Mouse (Mus musculus): ENCODE data around the gene Desi2. TPM values are rescaled to one million over a fixed set of nuclear protein-coding genes. Genes with fewer than 3 reads are reported as not detected.
"Not testable (repeated sequence)": the region's sequence is repeated elsewhere in the genome, so short reads cannot be mapped to it uniquely, and the experiment has no call there.

Desi2 gene
- polyA plus RNA-seq, 1 experiment from 2014 or later: 25.2 TPM

GRCm38 (mm10) chr1:178219166-178220077 lies 32.2 kb downstream of the Desi2 start:
- H3K9ac ChIP-seq: no peak overlapping the region
- ATAC-seq (ENCODE audit: insufficient read depth, low FRiP score, low read depth): no peak
- WGBS: 70% methylated on average over 5 of the region's 5 CpGs
- no peaks in the 10 kb centered on the region for H3K36me3 ChIP-seq
- H3K4me1 ChIP-seq: no peaks in the 10 kb centered on the region
- no peak overlapping the region for H3K4me2 ChIP-seq
- H3K4me3 ChIP-seq (replicated peaks): no peak overlapping the region
- no peaks in the 10 kb centered on the region for H3K27me3 ChIP-seq (replicated peaks)
- no peaks in the 10 kb centered on the region for H3K9me3 ChIP-seq
- no peak overlapping the region; the same call in 1 of the 2 replicates for H3K27ac ChIP-seq

- WGBS: 92% methylated on average over 4 of the region's 4 CpGs
- not testable (repeated sequence) for H3K9ac ChIP-seq; H3K4me3 ChIP-seq (replicated peaks); H3K4me2 ChIP-seq; ATAC-seq (ENCODE audit: insufficient read depth, low FRiP score, low read depth); H3K4me1 ChIP-seq; H3K9me3 ChIP-seq; H3K27ac ChIP-seq; H3K27me3 ChIP-seq (replicated peaks)
- H3K36me3 ChIP-seq: peaks cover 16% of the 10 kb centered on the region
Observed at GRCm38 (mm10) chr1:178228888-178229287, 41.7 kb downstream of the Desi2 start.

- H3K9ac ChIP-seq: no peak overlapping the region
- H3K36me3 ChIP-seq: peaks cover under 1% of the 10 kb centered on the region; the same call in 1 of the 2 replicates
- H3K27ac ChIP-seq: no peak overlapping the region
- H3K27me3 ChIP-seq (replicated peaks): no peaks in the 10 kb centered on the region
- no peaks in the 10 kb centered on the region for H3K4me1 ChIP-seq
- H3K4me3 ChIP-seq (replicated peaks): no peak overlapping the region
- 80% methylated on average over 3 of the region's 3 CpGs for WGBS
- ATAC-seq (ENCODE audit: insufficient read depth, low FRiP score, low read depth): no peak
- no peaks in the 10 kb centered on the region for H3K9me3 ChIP-seq
- no peak overlapping the region for H3K4me2 ChIP-seq
Observed at GRCm38 (mm10) chr1:178234109-178234508, 46.9 kb downstream of the Desi2 start.

- WGBS: 58% methylated on average over 2 of the region's 2 CpGs
- H3K27me3 ChIP-seq (replicated peaks): no peaks in the 10 kb centered on the region
- H3K4me3 ChIP-seq (replicated peaks): no peak overlapping the region
- no peak overlapping the region for H3K4me2 ChIP-seq
- H3K36me3 ChIP-seq: no peaks in the 10 kb centered on the region; the same call in 1 of the 2 replicates
- no peaks in the 10 kb centered on the region for H3K9me3 ChIP-seq
- H3K9ac ChIP-seq: no peak overlapping the region
- no peak overlapping the region for H3K27ac ChIP-seq
- no peak for ATAC-seq (ENCODE audit: insufficient read depth, low FRiP score, low read depth)
- H3K4me1 ChIP-seq: no peaks in the 10 kb centered on the region
Observed at GRCm38 (mm10) chr1:178235919-178236466, 48.8 kb downstream of the Desi2 start.

GRCm38 (mm10) chr1:178238676-178239075 lies 51.5 kb downstream of the Desi2 start:
- 70% methylated on average over 1 of the region's 1 CpGs for WGBS
- Histone ChIP-seq H3K4me3 (replicated peaks) (no peak overlapping the region), H3K9me3 (no peaks in the 10 kb centered on the region), H3K27me3 (replicated peaks) (no peaks in the 10 kb centered on the region), H3K9ac (no peak overlapping the region), H3K36me3 (no peaks in the 10 kb centered on the region), H3K4me2 (no peak overlapping the region), H3K27ac (no peak overlapping the region), H3K4me1 (no peaks in the 10 kb centered on the region)
- no peak for ATAC-seq (ENCODE audit: insufficient read depth, low FRiP score, low read depth)

GRCm38 (mm10) chr1:178241884-178242508 lies 54.8 kb downstream of the Desi2 start:
- no peak overlapping the region for H3K9ac ChIP-seq
- H3K9me3 ChIP-seq: no peaks in the 10 kb centered on the region
- 100% methylated on average over 1 of the region's 1 CpGs for WGBS
- no peaks in the 10 kb centered on the region for H3K27me3 ChIP-seq (replicated peaks)
- H3K4me3 ChIP-seq (replicated peaks): no peak overlapping the region
- 0 out of 2 replicates have a peak, but pooled peaks cover 7% of the 10 kb centered on the region for H3K36me3 ChIP-seq
- no peak for ATAC-seq (ENCODE audit: insufficient read depth, low FRiP score, low read depth)
- no peak overlapping the region for H3K27ac ChIP-seq
- H3K4me1 ChIP-seq: no peaks in the 10 kb centered on the region
- H3K4me2 ChIP-seq: no peak overlapping the region

GRCm38 (mm10) chr1:178248107-178248820 lies 61.0 kb downstream of the Desi2 start:
- 76% methylated on average over 1 of the region's 1 CpGs for WGBS
- no peaks in the 10 kb centered on the region for H3K9me3 ChIP-seq
- ATAC-seq (ENCODE audit: insufficient read depth, low FRiP score, low read depth): peak; percentile 58

GRCm38 (mm10) chr1:178254598-178254997 lies 67.4 kb downstream of the Desi2 start:
- Histone ChIP-seq H3K4me3 (replicated peaks) (no peak overlapping the region), H3K36me3 (0 out of 2 replicates have a peak, but pooled peaks cover 8% of the 10 kb centered on the region), H3K4me2 (no peak overlapping the region), H3K9me3 (no peaks in the 10 kb centered on the region), H3K4me1 (no peaks in the 10 kb centered on the region), H3K27me3 (replicated peaks) (no peaks in the 10 kb centered on the region), H3K27ac (no peak overlapping the region), H3K9ac (no peak overlapping the region)
- ATAC-seq (ENCODE audit: insufficient read depth, low FRiP score, low read depth): no peak
- WGBS: 85% methylated on average over 4 of the region's 4 CpGs

More at GRCm38 (mm10) chr1:178248107-178248820, 61.0 kb downstream of the Desi2 start:
- H3K4me2 ChIP-seq: no peak overlapping the region
- 0 out of 2 replicates have a peak, but pooled peaks cover 15% of the 10 kb centered on the region for H3K36me3 ChIP-seq
- H3K27me3 ChIP-seq (replicated peaks): no peaks in the 10 kb centered on the region
- no peaks in the 10 kb centered on the region for H3K4me1 ChIP-seq
- no peak overlapping the region for H3K4me3 ChIP-seq (replicated peaks)
- H3K27ac ChIP-seq: no peak overlapping the region
- no peak overlapping the region for H3K9ac ChIP-seq

- Histone ChIP-seq H3K27ac (no peak overlapping the region), H3K4me1 (no peaks in the 10 kb centered on the region), H3K27me3 (replicated peaks) (no peaks in the 10 kb centered on the region), H3K9ac (no peak overlapping the region), H3K9me3 (no peaks in the 10 kb centered on the region), H3K4me2 (no peak overlapping the region), H3K4me3 (replicated peaks) (no peak overlapping the region), H3K36me3 (0 out of 2 replicates have a peak, but pooled peaks cover 1% of the 10 kb centered on the region)
- 91% methylated on average over 4 of the region's 4 CpGs for WGBS
- ATAC-seq (ENCODE audit: insufficient read depth, low FRiP score, low read depth): no peak
Observed at GRCm38 (mm10) chr1:178256351-178256750, 69.1 kb downstream of the Desi2 start.

- no peaks in the 10 kb centered on the region for H3K9me3 ChIP-seq
- WGBS: 91% methylated on average over 2 of the region's 2 CpGs
- no peaks in the 10 kb centered on the region for H3K4me1 ChIP-seq
- H3K4me3 ChIP-seq (replicated peaks): no peak overlapping the region
- no peaks in the 10 kb centered on the region for H3K36me3 ChIP-seq
- H3K4me2 ChIP-seq: no peak overlapping the region
- H3K9ac ChIP-seq: no peak overlapping the region
- H3K27ac ChIP-seq: no peak overlapping the region
- no peak for ATAC-seq (ENCODE audit: insufficient read depth, low FRiP score, low read depth)
- H3K27me3 ChIP-seq (replicated peaks): no peaks in the 10 kb centered on the region
Observed at GRCm38 (mm10) chr1:178258821-178259220, 71.6 kb downstream of the Desi2 start.

GRCm38 (mm10) chr1:178265381-178265780 lies 78.2 kb downstream of the Desi2 start:
- ATAC-seq (ENCODE audit: insufficient read depth, low FRiP score, low read depth): not testable (repeated sequence)
- WGBS: 88% methylated on average over 3 of the region's 3 CpGs

More at GRCm38 (mm10) chr1:178265381-178265780, 78.2 kb downstream of the Desi2 start:
- H3K27ac ChIP-seq; H3K4me3 ChIP-seq (replicated peaks); H3K4me1 ChIP-seq; H3K4me2 ChIP-seq; H3K27me3 ChIP-seq (replicated peaks); H3K9me3 ChIP-seq; H3K9ac ChIP-seq; H3K36me3 ChIP-seq: not testable (repeated sequence)

Measured in stomach, embryonic 15.5 days (tissue).